Mouse (Mus musculus) limb, embryonic 10.5 days (tissue): ENCODE results near the gene Pou3f4. TPM values are rescaled to one million over a fixed set of nuclear protein-coding genes. Genes with fewer than 3 reads are reported as not detected.

Source experiments
- DNase-seq: peaks from one replicate; pipeline ENCODE4 v3.0.0-alpha.2; 2017; ENCODE audit warnings: low spot score
- H3K27ac ChIP-seq: fragments of 300-500 bp; sonication (generic); 2 replicates; pipeline ENCODE4 v1.5.1; 2016; ENCODE audit warnings: mild to moderate bottlenecking
- H3K27me3 ChIP-seq: fragments of 300-500 bp; sonication (generic); 2 replicates; pipeline ENCODE4 v1.6.1; 2016; ENCODE audit warnings: low read depth, mild to moderate bottlenecking; ENCODE audit not compliant: poor library complexity, severe bottlenecking
- H3K36me3 ChIP-seq: fragments of 300-500 bp; sonication (generic); 2 replicates; pipeline ENCODE4 v1.6.1; 2016; ENCODE audit warnings: mild to moderate bottlenecking, moderate library complexity
- H3K4me1 ChIP-seq: fragments of 300-500 bp; sonication (generic); 2 replicates; pipeline ENCODE4 v1.6.1; 2016
- H3K4me3 ChIP-seq: fragments of 300-500 bp; sonication (generic); 2 replicates; pipeline ENCODE4 v1.5.1; 2016; ENCODE audit warnings: mild to moderate bottlenecking, moderate library complexity
- H3K9me3 ChIP-seq: fragments of 300-500 bp; sonication (generic); replicated peaks from 2 replicates; pipeline ENCODE4 v1.6.1; 2016; ENCODE audit warnings: mild to moderate bottlenecking
- WGBS: fragments of 180-500 bp; shearing (Covaris S2); methylation state at CpG from one replicate; pipeline ENCODE4 v1.1.7; 2016; 5-methylcytosine and 5-hydroxymethylcytosine counted together
- polyA plus RNA-seq: library from polyadenylated mRNA; unstranded; fragments of >200 nt; fragmentation: Nextera tagmentation; extraction: Ambion mirVana; gene quantifications from 2 replicates; pipeline ENCODE4 v1.2.1, GENCODE M21; 2016

Pou3f4 gene
- polyA plus RNA-seq, 1 experiment from 2014 or later = 0.21 TPM

DNA sequence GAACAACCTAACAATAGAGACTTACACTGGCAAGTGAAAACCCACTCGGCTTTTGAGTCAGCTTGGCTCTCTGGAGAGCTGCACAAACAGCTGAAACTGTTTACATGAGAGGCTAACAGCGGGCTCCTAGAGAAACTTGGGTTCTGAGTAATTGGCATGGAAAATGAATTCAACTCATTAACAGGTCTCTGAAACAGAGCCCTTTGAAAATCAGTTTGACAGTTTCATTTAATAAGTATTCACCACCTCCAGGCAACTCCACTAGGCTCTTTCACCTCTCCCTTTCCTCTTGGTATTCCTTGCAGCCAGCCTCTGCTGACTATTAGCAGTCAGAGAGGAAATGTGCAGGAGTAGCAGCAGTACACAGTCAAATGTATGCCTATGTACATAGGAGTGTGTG is 37.2 kb downstream of the Pou3f4 start:
- Histone ChIP-seq H3K27me3 (no peaks in the 10 kb centered on the region), H3K27ac (no peak overlapping the region), H3K36me3 (no peaks in the 10 kb centered on the region), H3K9me3 (no peaks in the 10 kb centered on the region), H3K4me3 (no peak overlapping the region), H3K4me1 (no peaks in the 10 kb centered on the region)
- WGBS = 78% methylated on average over 2 of the region's 2 CpGs
- no peak for DNase-seq
